Mouse (Mus musculus): Measurements from ENCODE around the gene Pacsin1. TPM values are rescaled to one million over a fixed set of nuclear protein-coding genes. Genes with fewer than 3 reads are reported as not detected.

Pacsin1 gene
- total RNA-seq, 2 experiments from 2014 or later: not detected

DNA sequence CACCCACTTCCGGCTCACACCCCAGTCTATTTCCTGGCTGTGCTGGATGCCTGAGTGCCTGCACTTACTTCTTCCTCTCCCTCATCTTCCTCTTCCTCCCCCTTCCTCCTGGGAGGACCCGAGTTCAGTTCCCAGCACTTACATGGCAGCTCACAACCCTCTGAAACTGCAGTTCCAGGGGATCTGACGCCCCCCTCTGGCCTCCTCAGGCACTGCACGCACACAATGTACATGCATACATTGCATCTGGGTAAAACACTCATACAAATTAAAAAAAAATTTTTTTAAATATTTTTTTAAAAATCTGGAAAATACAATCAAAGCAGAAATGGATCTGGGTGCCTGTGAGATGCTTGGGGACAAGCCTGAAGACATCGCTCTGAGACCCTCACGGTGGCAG is 16.4 kb downstream of the Pacsin1 start:
- ATAC-seq (replicated peaks; ENCODE audit: low FRiP score, low TSS enrichment, poor library complexity, severe bottlenecking): no peak

DNA sequence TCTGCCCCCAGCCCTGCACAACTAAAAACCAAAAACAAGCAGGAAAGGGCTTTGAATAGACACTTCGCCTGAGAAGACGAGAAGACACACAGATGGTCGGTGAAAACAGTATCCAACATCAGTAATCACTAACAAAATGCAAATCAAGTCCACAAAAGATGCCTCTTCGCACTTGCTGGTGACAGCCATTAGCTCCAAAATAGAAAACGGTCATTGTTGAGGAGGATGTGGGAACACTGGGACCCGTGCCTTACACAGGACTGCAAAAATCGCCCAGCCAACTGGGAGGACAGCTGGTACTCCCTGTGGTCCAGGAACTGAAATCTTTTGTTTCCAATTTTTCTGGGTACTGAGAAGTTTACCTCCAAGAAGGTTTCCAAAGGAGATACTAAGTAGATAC is 18.6 kb downstream of the Pacsin1 start:
- no peak for ATAC-seq (replicated peaks; ENCODE audit: low FRiP score, low TSS enrichment, poor library complexity, severe bottlenecking)

DNA sequence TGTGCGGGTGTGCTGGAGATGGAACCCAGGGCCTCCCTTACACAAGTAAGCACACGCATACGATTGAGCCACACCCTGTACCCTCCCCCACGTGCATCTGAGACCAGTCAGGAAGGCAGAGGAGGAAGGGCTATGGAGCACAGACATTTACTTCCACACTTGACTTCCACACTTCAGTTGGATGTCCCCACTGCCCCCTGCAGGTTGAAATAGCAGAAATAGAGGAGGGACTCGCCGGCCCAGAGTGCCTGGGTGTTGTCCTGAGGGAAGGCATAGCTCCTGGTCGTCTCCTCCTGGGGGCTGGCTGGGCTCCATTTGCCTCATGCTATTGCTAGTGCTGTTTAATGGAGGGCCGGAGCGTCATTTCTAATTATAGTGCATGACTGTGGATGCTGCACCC is 20.1 kb downstream of the Pacsin1 start:
- no peak for ATAC-seq (replicated peaks; ENCODE audit: low FRiP score, low TSS enrichment, poor library complexity, severe bottlenecking)

DNA sequence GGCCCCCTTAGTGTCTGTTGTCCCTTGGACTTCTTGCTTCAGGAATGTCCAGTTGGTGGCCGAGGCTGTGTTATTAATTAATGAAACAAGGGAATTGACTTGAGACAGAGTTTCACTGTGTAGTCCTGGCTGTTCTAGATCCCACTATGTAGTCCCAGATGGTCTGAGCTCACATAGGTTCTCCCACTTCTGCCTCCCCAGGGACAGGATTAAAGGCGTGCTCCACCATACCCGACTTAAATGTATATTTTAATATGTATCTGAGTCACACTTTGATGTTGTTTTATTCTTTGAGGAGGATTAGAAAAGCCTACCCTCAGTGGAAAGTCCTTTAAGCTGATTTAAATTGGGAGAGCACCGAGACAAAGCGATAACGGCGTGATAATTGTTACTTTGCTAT is 21.0 kb downstream of the Pacsin1 start:
- ATAC-seq (replicated peaks; ENCODE audit: low FRiP score, low TSS enrichment, poor library complexity, severe bottlenecking): no peak

DNA sequence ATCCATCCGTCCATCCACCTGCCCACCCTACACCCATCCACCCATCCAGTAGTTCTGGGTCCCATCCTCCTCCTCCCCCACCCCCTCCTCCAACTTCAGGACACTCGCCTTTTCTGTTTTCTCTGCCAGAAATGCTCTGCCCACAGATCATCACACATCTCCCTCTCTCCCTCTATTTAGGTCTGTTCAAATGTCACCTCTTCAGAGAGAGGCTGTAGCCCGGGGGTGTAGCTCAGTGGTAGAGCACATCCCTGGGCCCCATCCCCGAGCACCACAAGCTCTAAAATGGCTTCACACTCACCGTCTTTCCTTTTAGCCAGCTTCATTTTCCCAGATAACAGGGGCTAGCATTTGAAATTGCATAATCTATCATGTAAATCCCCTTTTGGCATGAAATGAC is 22.4 kb downstream of the Pacsin1 start:
- no peak for ATAC-seq (replicated peaks; ENCODE audit: low FRiP score, low TSS enrichment, poor library complexity, severe bottlenecking)

DNA sequence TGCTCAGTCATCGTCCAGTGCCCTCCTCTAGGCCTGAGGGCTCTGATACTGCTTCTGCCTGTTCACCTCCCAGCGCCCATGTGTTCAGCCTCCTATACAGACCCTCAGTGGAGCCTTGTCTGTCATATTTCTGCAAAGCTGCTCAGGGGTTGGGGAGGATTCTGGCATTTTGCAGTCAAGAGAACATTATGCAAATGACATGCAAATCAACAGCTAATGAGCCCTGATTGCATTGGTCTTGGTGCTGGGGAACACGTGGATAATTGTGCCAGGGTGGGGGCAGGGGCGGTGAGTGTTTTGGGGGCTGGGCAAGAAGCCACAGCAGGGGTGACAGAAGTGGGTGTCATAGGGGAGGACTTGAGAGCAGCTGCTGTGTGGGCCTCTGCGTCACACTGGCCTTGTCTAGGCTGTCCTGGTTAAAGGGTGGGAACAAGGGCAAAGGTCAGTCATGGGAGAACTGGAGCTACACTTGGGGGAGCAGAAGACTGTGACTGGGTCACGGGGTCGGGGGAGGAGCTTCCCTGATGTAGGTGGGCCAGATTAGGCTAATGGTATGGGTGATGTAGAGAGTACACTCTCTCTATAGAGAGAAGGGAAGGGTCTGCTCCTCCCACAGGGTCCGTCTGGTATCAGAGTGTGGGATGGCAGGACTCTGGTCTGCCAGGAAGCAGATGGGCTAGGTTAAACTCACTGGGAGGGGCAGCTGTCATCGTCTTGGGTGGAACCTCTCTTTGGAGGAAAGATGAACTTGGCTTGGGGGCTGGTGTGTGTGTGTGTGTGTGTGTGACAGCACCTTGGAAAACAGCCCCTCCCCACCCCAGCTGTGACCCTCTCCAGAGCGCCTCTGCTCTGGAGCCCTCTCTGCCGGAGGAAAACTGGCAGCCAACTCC is 23.9 kb downstream of the Pacsin1 start:
- no peak for ATAC-seq (replicated peaks; ENCODE audit: low FRiP score, low TSS enrichment, poor library complexity, severe bottlenecking)

DNA sequence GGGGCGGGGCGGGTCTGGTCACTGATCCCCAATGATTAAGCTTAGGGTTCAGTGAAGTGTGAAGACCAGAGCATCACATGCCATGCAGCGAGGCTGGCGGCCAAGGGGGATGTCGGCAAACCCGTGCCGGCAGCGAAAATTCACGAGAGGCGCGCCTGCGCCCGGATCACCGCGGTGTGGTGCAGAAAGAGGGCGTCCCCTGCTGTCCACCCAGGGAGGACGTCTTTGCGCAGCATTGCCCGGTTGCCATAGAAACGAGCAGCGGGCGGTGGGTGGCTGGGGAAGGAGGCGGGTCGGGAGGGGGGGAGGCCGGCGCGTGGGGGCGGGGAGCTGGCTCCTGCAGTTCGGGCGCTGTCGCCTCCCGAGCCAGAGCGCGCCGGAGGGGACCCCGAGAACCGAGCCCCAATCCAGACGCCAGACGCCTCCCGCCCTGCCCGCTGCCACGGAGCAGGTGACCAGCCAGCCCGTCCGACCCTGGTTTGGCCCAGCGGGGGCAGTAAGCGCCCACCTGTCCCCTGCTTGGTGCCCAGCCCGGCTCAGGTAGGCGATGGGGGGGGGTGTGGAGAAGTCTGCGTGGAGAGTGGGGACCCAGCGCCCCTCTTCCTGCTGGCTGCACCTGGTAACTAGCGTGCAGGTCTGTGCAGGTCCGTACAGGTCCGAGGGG is 29.7 kb downstream of the Pacsin1 start:
- ATAC-seq (replicated peaks; ENCODE audit: low FRiP score, low TSS enrichment, poor library complexity, severe bottlenecking): 0 out of 2 replicates have a peak, but pooled peaks have one; percentile 38

DNA sequence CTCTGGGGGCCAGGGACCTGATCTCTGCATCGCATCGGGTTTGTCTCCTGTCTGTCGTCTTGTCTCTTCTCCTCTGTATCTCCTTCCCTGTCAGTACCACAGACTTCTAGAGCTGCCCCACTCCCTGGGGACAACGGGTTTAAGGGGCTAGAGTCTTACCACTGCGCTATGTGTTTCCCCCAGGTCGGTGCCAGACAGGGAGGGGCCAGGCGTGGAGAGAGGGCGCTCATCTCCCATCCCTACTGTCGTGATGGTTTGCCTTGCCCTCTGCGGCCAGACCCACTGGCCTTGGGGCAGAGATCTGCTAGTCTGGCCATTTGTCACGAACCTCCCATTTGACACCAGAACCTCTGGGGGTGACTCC is 30.2 kb downstream of the Pacsin1 start:
- ATAC-seq (replicated peaks; ENCODE audit: low FRiP score, low TSS enrichment, poor library complexity, severe bottlenecking): no peak

DNA sequence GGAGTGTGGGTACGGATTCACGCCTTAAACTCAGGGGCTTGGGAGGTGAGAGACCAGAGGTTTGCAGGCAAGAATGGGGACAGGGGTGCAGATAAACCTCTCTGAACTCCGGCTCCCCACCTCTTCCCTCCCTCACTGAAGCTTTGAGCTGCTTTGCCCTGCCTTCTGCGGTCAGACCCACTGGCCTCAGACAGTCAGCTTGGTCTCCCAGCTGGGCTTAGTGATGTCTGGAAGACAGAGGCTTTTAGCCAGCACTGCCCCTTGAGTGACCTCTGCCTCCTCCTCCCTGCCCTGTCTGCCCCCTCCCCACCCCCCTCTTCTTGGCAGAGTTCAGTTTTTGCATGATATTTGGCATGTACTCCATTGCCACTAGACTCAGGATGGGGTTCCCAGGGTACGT is 31.1 kb downstream of the Pacsin1 start:
- no peak for ATAC-seq (replicated peaks; ENCODE audit: low FRiP score, low TSS enrichment, poor library complexity, severe bottlenecking)

DNA sequence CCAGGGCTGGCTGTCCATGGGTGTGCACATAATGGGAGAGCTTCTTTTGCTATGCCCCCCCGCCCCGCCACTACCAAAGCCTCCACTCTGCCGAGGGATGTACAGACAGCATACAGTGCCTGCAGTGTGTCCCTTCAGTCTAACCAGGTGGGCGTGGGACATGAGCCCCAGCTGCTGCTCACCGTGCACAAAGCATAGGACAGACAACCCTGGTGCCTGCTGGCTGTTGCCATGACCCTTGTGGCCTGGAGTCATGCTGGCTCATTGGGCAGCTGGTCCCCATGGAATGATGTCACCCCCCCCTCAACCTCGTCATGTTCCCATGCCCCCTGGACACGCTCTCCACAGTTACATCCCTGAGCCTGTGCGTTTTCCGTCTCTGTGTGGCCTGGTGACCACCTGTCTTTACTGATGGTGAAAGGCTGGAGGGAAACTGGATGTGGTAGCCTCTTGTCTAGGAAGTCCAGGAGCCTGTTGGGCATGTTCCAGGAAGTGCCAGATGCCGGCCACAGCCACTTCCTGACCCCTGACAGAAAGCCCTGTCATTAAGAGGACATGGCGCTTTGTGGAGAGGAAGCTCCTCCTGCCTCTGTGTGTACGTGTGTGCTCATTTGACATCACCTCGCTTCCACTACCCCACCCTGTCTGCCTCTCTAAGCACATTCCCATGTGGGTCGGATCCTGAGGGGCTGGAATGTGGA is 35.8 kb downstream of the Pacsin1 start:
- ATAC-seq (replicated peaks; ENCODE audit: low FRiP score, low TSS enrichment, poor library complexity, severe bottlenecking): no peak

DNA sequence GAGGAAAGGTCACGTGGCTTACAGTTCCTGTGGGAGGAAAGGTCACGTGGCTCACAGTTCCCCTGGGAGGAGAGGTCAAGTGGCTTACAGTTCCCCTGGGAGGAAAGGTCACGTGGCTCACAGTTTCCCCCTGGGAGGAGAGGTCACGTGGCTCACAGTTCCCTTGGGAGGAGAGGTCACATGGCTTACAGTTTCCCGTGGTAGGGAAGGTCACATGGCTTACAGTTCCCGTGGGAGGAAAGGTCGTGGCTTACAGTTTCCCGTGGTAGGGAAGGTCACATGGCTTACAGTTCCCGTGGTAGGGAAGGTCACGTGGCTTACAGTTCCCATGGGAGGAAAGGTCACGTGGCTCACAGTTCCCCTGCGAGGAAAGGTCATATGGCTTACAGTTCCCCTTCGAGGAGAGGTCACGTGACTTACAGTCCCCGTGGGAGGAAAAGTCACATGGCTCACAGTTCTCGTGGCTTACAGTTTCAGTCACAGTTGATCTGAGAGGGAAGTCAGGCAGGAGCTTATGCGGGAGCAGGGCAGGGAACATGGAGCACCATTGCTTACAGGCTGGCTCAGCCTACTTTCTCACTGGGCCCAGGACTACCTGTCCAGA is 44.4 kb downstream of the Pacsin1 start:
- no peak for ATAC-seq (replicated peaks; ENCODE audit: low FRiP score, low TSS enrichment, poor library complexity, severe bottlenecking)

DNA sequence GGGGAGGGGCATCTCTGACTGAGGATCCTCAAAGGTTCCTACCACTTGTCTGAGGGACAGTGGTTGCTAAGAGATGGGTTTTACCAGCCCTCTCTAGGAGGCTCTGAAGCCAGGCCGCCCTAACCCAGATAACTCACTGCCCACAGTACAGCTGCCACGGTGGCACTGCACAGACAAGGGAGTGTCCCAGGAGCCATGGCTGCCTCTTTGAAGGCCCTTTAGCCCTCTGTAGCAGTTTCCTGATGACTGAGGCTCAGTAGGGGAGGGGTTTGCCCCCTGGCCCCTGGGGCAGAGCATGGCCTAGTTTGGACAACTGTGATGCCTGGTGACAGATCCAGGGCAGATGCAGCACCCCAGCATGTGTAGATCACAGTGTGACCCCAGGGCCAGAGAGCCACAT is 45.5 kb downstream of the Pacsin1 start:
- ATAC-seq (replicated peaks; ENCODE audit: low FRiP score, low TSS enrichment, poor library complexity, severe bottlenecking): 0 out of 2 replicates have a peak, but pooled peaks have one; percentile 15

DNA sequence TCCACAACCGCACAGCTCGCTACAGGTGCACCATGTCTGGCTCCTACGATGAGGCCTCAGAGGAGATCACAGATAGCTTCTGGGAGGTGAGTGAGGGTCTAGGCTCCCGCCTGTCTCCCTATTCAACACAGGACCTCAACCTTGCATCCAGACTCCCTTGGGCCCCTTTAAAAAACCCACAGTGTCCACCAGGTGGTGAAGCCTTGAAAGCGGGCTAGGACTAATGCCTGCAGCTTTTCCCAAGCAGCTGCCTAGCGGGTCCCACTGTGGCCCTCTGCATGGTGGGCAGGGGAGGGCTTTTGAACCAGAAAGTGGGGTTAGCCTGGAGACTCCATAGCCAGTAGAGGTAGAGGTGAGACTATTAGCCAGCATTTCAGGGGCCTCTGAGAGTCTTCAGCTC is 46.5 kb downstream of the Pacsin1 start:
- ATAC-seq (replicated peaks; ENCODE audit: low FRiP score, low TSS enrichment, poor library complexity, severe bottlenecking): no peak

DNA sequence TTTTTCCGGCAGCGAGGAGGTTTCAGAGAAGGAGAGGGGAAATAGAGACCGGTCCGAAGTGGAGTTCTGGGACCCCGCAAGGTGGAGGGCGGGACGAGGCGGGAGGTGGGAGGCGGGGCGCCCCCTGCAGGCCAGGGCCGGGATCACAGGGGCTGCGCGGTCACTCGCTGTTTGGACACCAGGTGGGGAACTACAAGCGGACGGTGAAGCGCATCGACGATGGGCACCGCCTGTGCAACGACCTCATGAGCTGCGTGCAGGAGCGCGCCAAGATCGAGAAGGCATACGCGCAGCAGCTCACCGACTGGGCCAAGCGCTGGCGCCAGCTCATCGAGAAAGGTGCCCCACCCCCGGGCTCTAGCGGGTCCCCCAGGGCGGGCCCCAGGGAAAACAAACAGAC is 47.2 kb downstream of the Pacsin1 start:
- ATAC-seq (replicated peaks; ENCODE audit: low FRiP score, low TSS enrichment, poor library complexity, severe bottlenecking): peak; percentile 60

DNA sequence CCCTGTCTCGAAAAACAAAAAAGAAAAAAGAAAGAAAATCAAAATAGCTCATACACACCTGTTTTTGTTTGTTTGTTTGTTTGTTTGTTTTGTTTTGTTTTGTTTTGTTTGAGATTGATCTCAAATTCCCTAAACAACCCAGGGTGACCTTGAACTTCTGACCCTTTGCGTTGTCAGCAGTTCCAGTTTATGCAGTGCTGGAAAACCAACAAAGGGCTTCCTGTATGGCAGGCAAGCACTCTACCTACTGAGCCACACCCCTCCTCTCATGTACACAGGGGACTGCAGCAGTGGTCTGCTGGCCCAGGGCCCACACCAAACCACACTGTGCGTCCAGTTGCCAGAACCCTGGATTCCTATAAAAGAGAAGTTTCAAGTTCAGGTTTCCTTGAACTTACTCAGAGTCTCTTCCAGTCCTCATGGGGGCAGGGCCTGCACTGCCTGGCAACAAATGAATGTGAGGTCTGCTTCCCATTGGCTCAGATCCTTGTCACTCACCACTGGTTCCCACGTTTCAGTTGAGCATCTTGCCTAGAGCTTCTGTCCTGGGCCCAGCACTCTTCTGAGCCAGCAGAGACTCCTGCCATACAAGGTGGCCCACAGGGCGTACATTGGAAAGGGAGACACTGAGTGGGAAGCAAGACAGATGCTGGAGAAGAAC is 48.8 kb downstream of the Pacsin1 start:
- no peak for ATAC-seq (replicated peaks; ENCODE audit: low FRiP score, low TSS enrichment, poor library complexity, severe bottlenecking)

DNA sequence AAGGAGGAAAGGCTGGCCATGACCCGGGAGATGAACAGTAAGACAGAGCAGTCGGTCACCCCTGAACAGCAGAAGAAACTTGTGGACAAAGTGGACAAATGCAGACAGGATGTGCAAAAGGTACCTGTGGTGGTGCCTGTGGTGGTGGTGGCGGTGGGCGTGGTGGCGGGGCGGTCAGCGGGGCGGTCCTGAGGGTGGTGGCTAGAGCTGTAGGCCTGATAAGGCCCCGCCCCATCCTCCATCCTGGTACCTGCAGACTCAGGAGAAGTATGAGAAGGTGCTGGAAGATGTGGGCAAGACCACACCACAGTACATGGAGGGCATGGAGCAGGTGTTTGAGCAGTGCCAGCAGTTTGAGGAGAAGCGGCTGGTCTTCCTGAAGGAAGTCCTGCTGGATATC is 50.4 kb downstream of the Pacsin1 start:
- ATAC-seq (replicated peaks; ENCODE audit: low FRiP score, low TSS enrichment, poor library complexity, severe bottlenecking): no peak

DNA sequence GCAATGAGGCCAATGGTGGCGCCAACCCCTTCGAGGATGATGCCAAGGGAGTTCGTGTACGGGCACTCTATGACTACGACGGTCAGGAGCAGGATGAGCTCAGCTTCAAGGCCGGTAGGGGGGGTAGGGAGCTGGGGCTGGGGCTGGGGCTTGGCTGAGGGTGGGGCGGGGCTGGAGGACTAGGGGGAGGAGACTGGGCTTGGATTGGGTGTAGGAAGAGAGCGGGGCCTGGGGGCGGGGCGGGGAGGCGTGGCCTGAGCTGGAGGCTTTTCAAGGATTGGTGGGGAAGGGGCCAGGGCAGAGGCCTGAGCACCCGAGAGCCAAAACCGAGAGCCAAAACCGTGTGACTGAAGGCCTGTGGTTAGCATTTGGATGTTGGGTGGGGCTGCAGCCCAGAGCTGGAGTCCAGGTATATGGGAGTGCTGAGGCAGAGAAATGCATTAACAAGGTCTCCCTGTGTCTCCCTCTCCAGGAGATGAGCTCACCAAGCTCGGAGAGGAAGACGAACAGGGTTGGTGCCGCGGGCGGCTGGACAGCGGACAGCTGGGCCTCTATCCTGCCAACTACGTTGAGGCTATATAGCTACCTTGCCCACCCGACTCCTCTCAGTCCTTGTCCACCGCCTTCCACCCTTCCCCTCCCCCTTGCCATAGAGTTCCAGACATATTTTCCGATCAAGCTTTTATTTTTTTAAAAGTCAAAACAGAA is 52.8 kb downstream of the Pacsin1 start:
- peak; percentile 70 for ATAC-seq (replicated peaks; ENCODE audit: low FRiP score, low TSS enrichment, poor library complexity, severe bottlenecking)

DNA sequence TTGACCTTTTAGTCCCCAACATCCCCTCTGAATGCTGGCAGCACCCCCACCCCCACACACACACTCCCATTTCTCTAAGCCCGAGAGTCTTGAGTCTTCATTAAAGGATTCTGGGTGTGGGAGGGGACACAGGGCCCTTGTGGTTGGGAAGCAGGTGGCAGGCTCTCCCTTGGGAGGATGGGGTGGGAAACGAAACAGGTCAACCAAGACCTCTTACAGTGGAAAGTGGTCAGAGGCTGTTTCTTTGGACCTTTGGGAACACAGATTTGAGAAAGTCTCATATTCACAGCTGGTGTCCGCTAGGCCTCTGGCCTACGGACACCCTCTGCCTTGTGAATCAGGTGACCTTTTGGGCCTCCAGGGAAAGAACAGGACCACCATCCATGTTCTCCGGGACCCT is 54.3 kb downstream of the Pacsin1 start:
- ATAC-seq (replicated peaks; ENCODE audit: low FRiP score, low TSS enrichment, poor library complexity, severe bottlenecking): no peak

DNA sequence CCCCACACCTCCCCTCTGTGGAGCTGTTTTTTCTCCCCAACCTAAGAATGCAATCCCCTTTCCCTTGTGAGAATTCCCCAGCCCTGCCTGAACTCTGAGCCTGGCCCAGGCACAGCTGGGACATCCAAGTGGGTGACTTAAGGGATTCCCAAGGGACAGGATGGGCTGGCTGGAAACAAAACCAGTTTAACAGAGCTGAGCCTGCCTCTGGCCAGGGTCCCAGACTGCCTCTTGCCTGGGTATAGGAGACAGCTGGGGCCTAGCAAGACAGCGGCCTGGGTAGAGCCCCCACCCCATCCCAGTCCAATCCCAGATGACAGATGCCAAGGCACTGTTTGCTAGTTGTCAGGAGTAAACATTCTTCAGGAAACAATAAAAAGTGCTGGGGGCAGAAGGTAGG is 57.5 kb downstream of the Pacsin1 start:
- no peak for ATAC-seq (replicated peaks; ENCODE audit: low FRiP score, low TSS enrichment, poor library complexity, severe bottlenecking)
